Comparison of ENCODE assay signal across 9 mouse cellular contexts in genomic region chr5:45173035-45173755, GRCm38 (mm10).
DNase-seq lines count a peak whose midpoint lies in the region; ATAC-seq and TF ChIP-seq lines count a peak whose summit lies in the region.
"Had no signal": no experiment of that assay in that cellular context is flagged by ENCODE, and none has a peak within 500 bp of the region (broad histone marks: within the 10 kb centered on the region; RNA-seq: fewer than 3 reads in every experiment).

No protein-coding gene starts in this region.

- no peak overlapping the region; the same call in 1 of the 2 replicates for H3K4me3 ChIP-seq in gastrocnemius, adult 2 months
- H3K4me3 ChIP-seq in neural tube, embryonic 15.5 days (replicated peaks), result no peak overlapping the region

- H3K9ac ChIP-seq in neural tube, embryonic 15.5 days (replicated peaks), result no peak overlapping the region

- peak; percentile 47; the same call in 1 of the 2 replicates for ATAC-seq in neural tube, embryonic 15.5 days (ENCODE audit: low FRiP score)

- DNase-seq in embryo, embryonic 11 days, result peak; percentile 7
- no peak for DNase-seq in embryo, embryonic 9.5 days (ENCODE audit: extremely low spot score)
- peak; percentile 2 for DNase-seq in ovary, postnatal 14 days (ENCODE audit: low spot score)
- DNase-seq in ovary, postnatal 10 days (ENCODE audit: low spot score), result no peak
- DNase-seq in gastrocnemius, adult 2 months, result peak; percentile 48
- no peak for DNase-seq in spleen, postnatal 14 days (ENCODE audit: low spot score in 2 of 2)
- no peak for DNase-seq in cerebellum, adult 11-12 months
- DNase-seq: cerebellum, postnatal 36 days had no signal

- intact Hi-C loops in gastrocnemius, adult 2 months (cut with DNase I), result no loop called here

- peaks cover 9% of the 10 kb centered on the region for H3K4me1 ChIP-seq in neural tube, embryonic 15.5 days

- peak overlapping the region; percentile 27 for H3K4me2 ChIP-seq in neural tube, embryonic 15.5 days

- H3K27ac ChIP-seq in gastrocnemius, adult 2 months, result no peak overlapping the region
- H3K27ac ChIP-seq in neural tube, embryonic 15.5 days (replicated peaks), result no peak overlapping the region

- no peaks in the 10 kb centered on the region for H3K9me3 ChIP-seq in neural tube, embryonic 15.5 days (replicated peaks)

- 37% methylated on average over 8 of the region's 8 CpGs for WGBS in neural tube, embryonic 15.5 days

- TF ChIP-seq CTCF in gastrocnemius, adult 2 months (IDR thresholded peaks at IDR 0.05), result no peak

- H3K27me3 ChIP-seq in neural tube, embryonic 15.5 days (replicated peaks), result no peaks in the 10 kb centered on the region

- no peaks in the 10 kb centered on the region for H3K36me3 ChIP-seq in neural tube, embryonic 15.5 days

Comparison
In these comparisons a context has a peak if more than half of its experiments do, and no peak if none do; other contexts are left out.
1. DNase-seq: peak in embryo, embryonic 11 days (single experiment), ovary, postnatal 14 days (single experiment) and gastrocnemius, adult 2 months (single experiment); none in embryo, embryonic 9.5 days (single experiment), ovary, postnatal 10 days (single experiment), spleen, postnatal 14 days (0 of 2) and cerebellum, adult 11-12 months (single experiment).